Mouse (Mus musculus) C2C12 (cell line): ENCODE data around the gene Gpr62. TPM values are rescaled to one million over a fixed set of nuclear protein-coding genes. Genes with fewer than 3 reads are reported as not detected.

Experiments
- H3K27me3 ChIP-seq: one replicate; pipeline ENCODE4 v1.6.1; 2011; ENCODE audit not compliant: control insufficient read depth, insufficient read depth, insufficient read length
- H3K36me3 ChIP-seq: one replicate; pipeline ENCODE4 v1.6.1; 2011; ENCODE audit not compliant: control insufficient read depth, insufficient read depth
- H3K4me3 ChIP-seq: one replicate; pipeline ENCODE4 v1.5.1; 2011; ENCODE audit warnings: mild to moderate bottlenecking, control low read depth; ENCODE audit not compliant: poor library complexity, insufficient read depth, severe bottlenecking
- H3K79me2 ChIP-seq: one replicate; pipeline ENCODE4 v1.6.1; 2011; ENCODE audit not compliant: control insufficient read depth, insufficient read depth
- H3K79me3 ChIP-seq: one replicate; pipeline ENCODE4 v1.6.1; 2011; ENCODE audit warnings: low read depth, control low read depth
- H3ac ChIP-seq: one replicate; pipeline ENCODE3; 2011; ENCODE audit warnings: low read depth; ENCODE audit not compliant: control insufficient read depth, insufficient read length
- CEBPB ChIP-seq: IDR thresholded peaks from one replicate; pipeline ENCODE4 v1.6.1; 2011; ENCODE audit warnings: low read depth, mild to moderate bottlenecking, control low read depth, moderate library complexity
- CTCF ChIP-seq: IDR thresholded peaks from one replicate; pipeline ENCODE4 v1.5.1; 2011; ENCODE audit not compliant: control insufficient read depth, insufficient read depth, insufficient read length
- FOSL1 ChIP-seq: IDR thresholded peaks from one replicate; pipeline ENCODE4 v1.8.0; 2011; ENCODE audit warnings: mild to moderate bottlenecking, low read length; ENCODE audit not compliant: poor library complexity, insufficient read depth, severe bottlenecking
- MAX ChIP-seq: IDR thresholded peaks from one replicate; pipeline ENCODE4 v1.6.1; 2011; ENCODE audit warnings: mild to moderate bottlenecking, control low read depth
- MYOD1 ChIP-seq: IDR thresholded peaks from one replicate; pipeline ENCODE4 v1.6.1; 2011; ENCODE audit warnings: low read depth; ENCODE audit not compliant: control insufficient read depth, insufficient read length
- MYOG ChIP-seq: IDR thresholded peaks from one replicate; pipeline ENCODE4 v1.6.1; 2011; ENCODE audit not compliant: control insufficient read depth, insufficient read length; ENCODE audit errors: extremely low read depth
- USF1 ChIP-seq: IDR thresholded peaks from one replicate; pipeline ENCODE4 v1.6.1; 2011; ENCODE audit warnings: low read depth, mild to moderate bottlenecking, control low read depth, moderate library complexity
- polyA plus RNA-seq: library from polyadenylated mRNA; unstranded; fragments of >200 nt; fragmentation: generic; extraction: Trizol; gene quantifications from one replicate; pipeline ENCODE4 v1.2.1, GENCODE M21; 2012; ENCODE audit warnings: missing spikeins

Gpr62 gene
- polyA plus RNA-seq, 1 experiment, result 0.29 TPM

GRCm38 (mm10) chr9:106469317-106469716 lies 3.6 kb upstream of the Gpr62 start:
- no peaks in the 10 kb centered on the region for H3K27me3 ChIP-seq

GRCm38 (mm10) chr9:106467746-106468145 lies 2.0 kb upstream of the Gpr62 start:
- Histone ChIP-seq H3K79me3 (no peaks in the 10 kb centered on the region), H3K27me3 (no peaks in the 10 kb centered on the region), H3K79me2 (no peaks in the 10 kb centered on the region), H3ac (no peak overlapping the region), H3K4me3 (no peak overlapping the region), H3K36me3 (peaks cover 26% of the 10 kb centered on the region)
- no peak for TF ChIP-seq CTCF
- TF ChIP-seq MYOG, result no peak
- no peak for TF ChIP-seq USF1
- TF ChIP-seq CEBPB, result no peak
- no peak for TF ChIP-seq MYOD1
- TF ChIP-seq MAX, result no peak
- TF ChIP-seq FOSL1, result no peak

More at GRCm38 (mm10) chr9:106469317-106469716, 3.6 kb upstream of the Gpr62 start:
- TF ChIP-seq FOSL1, result no peak
- no peak for TF ChIP-seq MYOG
- TF ChIP-seq MAX, result no peak
- TF ChIP-seq CTCF, result no peak
- Histone ChIP-seq H3K79me2 (peaks cover 13% of the 10 kb centered on the region), H3K36me3 (peaks cover 17% of the 10 kb centered on the region), H3ac (no peak overlapping the region), H3K4me3 (no peak overlapping the region), H3K79me3 (peaks cover 2% of the 10 kb centered on the region)

- no peaks in the 10 kb centered on the region for H3K79me3 ChIP-seq
- no peak overlapping the region for H3ac ChIP-seq
- TF ChIP-seq CEBPB (no peak), USF1 (no peak), MYOG (no peak), CTCF (no peak), FOSL1 (no peak), MAX (no peak), MYOD1 (no peak)
- H3K36me3 ChIP-seq, result peaks cover 32% of the 10 kb centered on the region
- H3K79me2 ChIP-seq, result no peaks in the 10 kb centered on the region
- no peak overlapping the region for H3K4me3 ChIP-seq
- no peaks in the 10 kb centered on the region for H3K27me3 ChIP-seq
Observed at GRCm38 (mm10) chr9:106466721-106467120, 983 bp upstream of the Gpr62 start.

- peaks cover 10% of the 10 kb centered on the region for H3K79me2 ChIP-seq
- no peak overlapping the region for H3ac ChIP-seq
- peaks cover 46% of the 10 kb centered on the region for H3K36me3 ChIP-seq
- no peaks in the 10 kb centered on the region for H3K27me3 ChIP-seq
- TF ChIP-seq CEBPB (no peak), MYOD1 (no peak), CTCF (no peak), MYOG (no peak), MAX (no peak), USF1 (no peak), FOSL1 (no peak)
- no peak overlapping the region for H3K4me3 ChIP-seq
- peaks cover 3% of the 10 kb centered on the region for H3K79me3 ChIP-seq
Observed at GRCm38 (mm10) chr9:106464751-106465541, 792 bp downstream of the Gpr62 start.

- H3ac ChIP-seq, result no peak overlapping the region
- no peak overlapping the region for H3K4me3 ChIP-seq
- TF ChIP-seq FOSL1, result no peak
- no peak for TF ChIP-seq MAX
- TF ChIP-seq CEBPB, result no peak
- no peak for TF ChIP-seq MYOD1
- no peak for TF ChIP-seq CTCF
- no peak for TF ChIP-seq MYOG
- TF ChIP-seq USF1, result no peak
- H3K27me3 ChIP-seq, result no peaks in the 10 kb centered on the region
- peaks cover 14% of the 10 kb centered on the region for H3K79me3 ChIP-seq
- peaks cover 25% of the 10 kb centered on the region for H3K79me2 ChIP-seq
- H3K36me3 ChIP-seq, result peaks cover 58% of the 10 kb centered on the region
Observed at GRCm38 (mm10) chr9:106463122-106464063, 2.3 kb downstream of the Gpr62 start.
